Mouse (Mus musculus) stomach, postnatal 0 days (tissue): ENCODE measurements at regions not wholly inside any gene's neighbourhood (a gene's known extent, or its start where the extent isn't known, plus 50 kb on each side); places are given as distances from the start of the nearest gene placed in this dataset.

ENCODE experiments used
- CTCF ChIP-seq: IDR thresholded peaks from 2 replicates; pipeline ENCODE4 v1.5.1; 2016; ENCODE audit warnings: antibody characterized with exemption, low read depth, mild to moderate bottlenecking, moderate library complexity
- EP300 ChIP-seq: optimal IDR thresholded peaks from 2 replicates; pipeline ENCODE3; 2016; ENCODE audit warnings: antibody characterized with exemption

GRCm38 (mm10) chr13:35398192-35398591 is 261.4 kb upstream of the Cdyl start:
- TF ChIP-seq CTCF, result no peak
- no peak for TF ChIP-seq EP300
